Mouse (Mus musculus) bone marrow, adult 2 months (tissue): ENCODE measurements around the gene Arhgef17.

Experiments used
- CTCF ChIP-seq: fragments of 200-500 bp; IDR thresholded peaks from 2 replicates; pipeline ENCODE4 v1.5.1; 2011; ENCODE audit warnings: low read length, control low read depth; ENCODE audit not compliant: control insufficient read depth, insufficient read depth
- POLR2A ChIP-seq: fragments of 200-500 bp; IDR thresholded peaks from 2 replicates; pipeline ENCODE4 v1.6.1; 2011; ENCODE audit warnings: low read depth, mild to moderate bottlenecking, control low read depth, low read length, borderline replicate concordance; ENCODE audit not compliant: control insufficient read depth

DNA sequence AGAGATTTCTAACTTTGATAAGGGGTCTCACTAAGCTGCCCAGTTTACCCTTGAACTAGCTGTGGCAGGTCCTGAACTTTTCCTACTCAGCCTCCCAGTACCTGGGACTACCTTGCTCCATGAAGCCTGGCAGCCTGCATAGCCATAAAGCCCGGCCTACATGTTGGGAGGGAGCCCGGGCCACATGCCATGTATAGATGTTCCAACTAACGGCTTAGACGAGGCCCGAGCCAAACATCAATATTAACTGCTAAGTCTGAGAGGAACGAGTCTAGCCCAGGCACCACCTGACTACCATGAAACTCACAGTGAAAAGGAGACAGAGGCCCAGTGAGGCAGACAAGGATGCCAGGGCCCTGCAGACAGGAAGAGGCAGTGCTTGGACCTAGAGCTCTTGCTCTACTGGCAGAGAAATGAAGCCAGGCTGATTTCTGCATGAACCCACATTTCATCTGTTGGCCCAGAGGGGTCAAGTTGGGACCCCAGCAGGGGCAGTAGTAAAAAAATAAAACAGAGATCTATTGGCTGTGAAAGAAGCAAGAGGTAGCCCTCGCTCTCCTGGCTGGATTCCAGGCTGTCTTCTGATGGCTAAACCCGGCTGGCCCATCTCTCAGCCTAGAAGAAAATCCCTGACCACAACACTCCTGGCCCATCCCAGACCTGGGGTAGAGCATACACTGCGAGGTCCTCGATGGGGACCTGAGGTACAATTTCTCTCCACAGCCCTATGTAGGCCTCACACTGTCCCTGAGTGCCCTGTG lies 25.7 kb downstream of the Arhgef17 start:
- TF ChIP-seq POLR2A (no peak), CTCF (no peak)
